Mouse (Mus musculus) kidney, adult 18-20 months (tissue): ENCODE data around the gene Tollip.

Experiments used
- DNase-seq: peaks from one replicate; pipeline ENCODE4 v3.0.0; 2021

Gene Tollip

DNA sequence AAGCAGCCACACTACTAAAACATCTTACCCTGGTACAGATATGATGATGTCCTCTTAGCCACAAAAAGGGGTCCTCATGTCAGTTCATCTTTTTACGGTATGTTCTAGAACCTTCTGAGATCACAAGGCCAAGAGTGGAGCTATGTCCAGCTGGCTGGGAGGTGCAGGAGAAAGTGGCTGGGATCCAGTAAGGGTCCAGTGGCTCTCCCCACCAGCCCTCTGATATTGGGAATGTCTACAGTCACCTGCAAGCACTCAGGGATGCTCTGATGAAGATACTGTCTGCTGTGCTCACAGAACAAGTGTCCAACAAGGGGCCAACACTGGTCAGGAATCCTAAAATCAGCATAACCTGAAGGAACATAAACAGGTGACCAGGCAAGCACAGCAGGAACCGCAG, at the start of gene Tollip:
Gene Tollip, minus strand, starts transcription at position 101 of the 400 bp plus-strand sequence.
- no peak for DNase-seq

GRCm38 (mm10) chr7:141966281-141966680, 48.0 kb upstream of the Tollip start:
- DNase-seq: no peak

DNA sequence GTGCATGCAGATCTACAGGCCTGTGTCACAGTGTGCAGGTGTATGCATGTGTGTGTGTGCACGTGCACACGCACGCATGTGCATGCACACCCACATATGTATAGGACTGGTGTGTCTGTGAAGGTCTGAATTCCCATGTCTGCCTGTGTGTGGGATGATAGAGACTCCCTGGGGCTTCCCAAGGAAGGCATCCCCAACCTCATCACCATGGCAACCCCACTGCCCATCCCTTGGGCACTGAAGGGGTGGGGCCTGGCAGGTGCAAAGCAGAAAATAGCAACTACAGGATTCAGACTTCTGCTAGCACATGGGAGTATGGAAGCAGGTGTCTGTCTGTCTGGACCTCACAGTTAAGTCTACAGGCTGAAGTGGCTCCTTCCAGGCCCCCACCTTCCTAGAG, 44.2 kb upstream of the Tollip start:
- DNase-seq: no peak

DNA sequence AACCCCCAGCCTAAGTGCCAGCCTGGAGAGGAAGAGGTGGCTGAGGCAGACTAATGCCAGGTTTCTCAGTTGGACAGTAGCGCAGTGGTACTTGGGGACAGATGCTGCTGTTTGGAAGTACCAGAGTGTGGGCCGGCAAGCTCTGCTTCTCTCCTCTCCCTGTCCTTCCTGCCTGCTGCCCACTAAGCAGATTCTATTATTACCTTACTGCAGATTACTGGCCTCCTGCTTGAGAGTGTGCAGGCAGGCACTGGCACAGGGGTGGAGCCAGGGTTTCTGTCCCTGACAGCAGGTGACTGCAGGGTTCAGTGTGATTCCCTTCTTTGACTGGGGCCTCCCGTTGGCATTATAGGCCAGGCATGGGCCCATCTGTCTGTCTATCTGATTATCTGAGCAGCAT, 43.2 kb upstream of the Tollip start:
- DNase-seq: no peak

DNA sequence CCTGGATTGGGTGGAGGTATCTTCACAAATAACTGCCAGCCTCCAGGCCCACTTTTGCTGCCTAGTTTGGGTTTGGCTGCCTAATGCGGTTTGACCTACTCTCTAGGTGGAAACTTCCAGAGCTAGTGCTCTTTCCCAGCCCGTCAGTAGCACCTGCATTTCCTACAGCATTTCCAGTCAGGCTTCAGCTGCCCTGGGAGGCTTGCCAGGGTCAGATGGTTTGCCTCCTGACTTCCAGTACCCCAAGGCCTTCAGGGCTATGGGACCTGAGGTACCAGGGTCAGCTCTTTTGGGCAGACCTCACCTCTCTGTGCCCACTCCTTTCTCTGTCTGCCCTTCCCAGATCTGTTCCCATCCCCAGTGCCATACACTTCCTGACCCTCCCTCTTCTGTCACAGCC, 42.6 kb upstream of the Tollip start:
- no peak for DNase-seq

DNA sequence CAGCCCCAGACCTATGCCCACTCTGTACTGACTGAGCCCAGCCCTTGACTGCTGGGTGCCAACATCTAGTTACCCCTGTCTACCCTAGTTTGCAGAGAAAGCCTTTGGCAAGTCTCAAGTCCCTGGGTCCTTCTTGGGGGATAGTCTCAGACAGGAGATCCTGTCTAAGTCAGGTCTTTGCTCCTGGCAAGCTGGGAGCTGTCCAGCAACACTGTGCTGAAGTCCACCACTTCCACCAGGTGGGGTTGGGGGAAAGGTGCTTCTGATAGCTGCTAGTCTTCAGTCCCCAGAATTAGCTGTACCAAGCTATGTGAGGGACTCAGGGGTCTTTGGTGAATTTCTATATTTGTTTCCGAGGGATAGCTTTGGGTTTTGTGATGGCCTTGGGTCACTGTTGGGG, 40.8 kb upstream of the Tollip start:
- DNase-seq: no peak

DNA sequence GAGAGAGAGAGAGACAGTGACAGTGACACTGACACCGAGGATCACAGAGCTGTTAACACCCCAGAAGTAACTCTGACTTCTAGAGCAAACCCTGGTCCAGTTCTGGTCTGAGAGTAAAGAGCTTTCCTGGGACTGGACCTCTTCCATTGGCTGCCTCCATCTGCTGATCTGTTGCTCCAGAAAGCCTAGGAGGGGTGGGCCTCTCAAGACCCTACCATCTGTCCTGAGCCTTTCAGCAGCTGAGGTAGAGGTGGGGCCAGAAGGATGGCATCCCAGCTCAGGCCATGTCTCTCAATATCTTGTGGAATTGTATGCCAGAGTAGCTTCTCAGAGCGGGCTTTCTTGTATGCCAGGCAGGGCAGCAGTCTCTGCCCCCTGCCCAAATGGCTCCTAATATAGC, 39.9 kb upstream of the Tollip start:
- no peak for DNase-seq

GRCm38 (mm10) chr7:141957524-141958051, 39.3 kb upstream of the Tollip start:
- no peak for DNase-seq

GRCm38 (mm10) chr7:141956174-141956566, 37.9 kb upstream of the Tollip start:
- DNase-seq: no peak

- no peak for DNase-seq
These were observed 37.4 kb upstream of the Tollip start for GRCm38 (mm10) chr7:141955565-141956173.

DNA sequence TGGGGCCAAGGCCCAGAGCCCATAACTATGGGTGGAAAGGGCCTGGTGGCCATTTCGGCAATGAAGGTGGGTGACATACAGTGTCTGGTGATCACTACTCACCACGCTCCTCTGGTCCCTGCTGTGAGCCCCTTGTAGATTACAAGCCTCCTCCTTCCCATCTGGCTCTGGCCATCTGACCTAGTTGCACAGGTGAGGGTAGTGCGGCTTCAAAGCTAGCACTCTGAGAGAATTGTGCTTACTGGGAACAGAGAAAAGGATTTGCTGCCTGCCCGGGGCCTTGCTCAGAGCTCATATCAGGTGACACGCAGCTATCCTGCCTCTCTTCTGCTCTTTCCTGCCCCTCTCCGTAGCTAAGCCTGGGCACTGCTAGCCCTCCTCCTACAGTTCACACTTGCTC, 35.3 kb upstream of the Tollip start:
- DNase-seq: no peak

GRCm38 (mm10) chr7:141952920-141953319, 34.6 kb upstream of the Tollip start:
- DNase-seq: no peak

DNA sequence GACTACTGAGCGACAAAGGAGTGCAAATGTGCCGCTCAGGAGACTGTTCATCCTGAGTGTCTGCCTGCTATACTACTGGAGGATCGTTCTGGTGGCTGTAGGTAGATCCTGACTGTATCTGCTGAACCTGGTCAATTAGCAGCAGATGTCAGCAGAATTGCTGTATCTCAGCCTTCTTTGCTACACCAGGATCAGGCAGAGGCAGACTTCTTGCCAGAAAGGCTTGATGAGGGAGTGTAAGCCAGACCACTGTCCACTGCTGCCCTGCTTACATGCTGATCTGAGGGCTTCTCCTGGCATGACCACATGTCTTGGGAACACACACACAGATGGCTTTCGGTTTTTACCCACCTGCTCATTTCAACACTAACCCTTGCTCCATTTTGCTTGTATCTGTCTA, 33.5 kb upstream of the Tollip start:
- DNase-seq: no peak

- DNase-seq: peak; percentile 20
These were observed 32.1 kb upstream of the Tollip start for GRCm38 (mm10) chr7:141950104-141951013.

DNA sequence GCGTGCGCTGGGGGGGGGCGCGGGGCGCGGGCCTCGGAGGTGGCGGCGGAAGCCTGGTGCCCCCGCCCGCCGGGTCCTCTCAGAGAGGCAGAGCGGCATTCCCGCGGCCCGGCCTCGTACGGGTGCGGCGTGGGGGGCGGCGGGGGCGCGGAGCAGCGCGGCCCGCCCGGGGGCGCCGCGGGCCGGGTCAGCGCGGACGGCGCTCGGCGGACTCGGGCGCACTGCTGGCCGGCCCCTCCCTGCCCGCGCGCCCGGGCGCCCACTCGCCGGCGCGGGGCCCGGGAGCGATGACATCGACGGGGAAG, 31.4 kb upstream of the Tollip start:
- DNase-seq: no peak

DNA sequence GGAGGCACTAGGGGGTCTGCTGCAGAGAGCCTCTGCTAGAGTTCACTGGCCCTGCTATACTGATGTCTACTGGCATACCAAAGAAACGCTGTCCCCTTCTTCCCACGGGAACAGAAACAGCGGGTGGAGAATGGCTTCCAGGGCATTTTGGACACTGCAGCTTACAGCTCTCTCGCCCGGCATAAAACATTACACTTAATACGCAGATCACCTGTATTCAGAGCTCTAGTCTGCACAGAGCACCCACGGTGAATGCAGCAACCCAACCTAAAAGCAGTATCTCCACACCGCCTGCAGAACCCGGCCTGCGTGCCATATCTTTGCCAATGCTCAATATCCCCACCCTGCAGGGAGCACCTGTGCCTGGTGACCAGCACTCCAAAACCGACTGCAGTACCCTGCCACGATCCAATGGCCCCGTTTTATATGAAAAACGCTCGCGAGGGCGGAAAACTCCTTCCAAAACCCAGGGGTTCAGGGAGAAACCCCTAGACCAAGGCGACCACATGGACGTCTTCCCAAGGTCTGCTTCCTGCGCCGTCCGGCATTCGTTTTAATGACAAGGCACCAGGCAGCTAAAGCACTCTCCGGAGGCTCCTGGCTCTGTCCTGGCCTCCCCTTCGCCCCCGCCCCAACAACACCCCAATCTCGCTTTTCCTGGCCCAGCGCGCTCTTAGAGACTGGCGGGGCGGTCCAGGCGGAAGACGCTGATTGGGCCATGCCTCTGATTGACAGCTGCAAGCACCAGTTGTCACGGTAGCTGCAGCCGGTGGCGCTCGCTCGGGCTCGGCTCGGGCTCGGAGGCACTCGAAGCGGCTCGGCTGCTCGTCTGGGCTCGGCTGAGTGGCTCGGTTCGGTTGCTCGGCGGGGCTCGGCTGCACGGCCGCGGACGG, 30.8 kb upstream of the Tollip start, which contains the start of gene Brsk2:
Gene Brsk2, plus strand, starts transcription at position 846 of the 893 bp plus-strand sequence.
- DNase-seq: peak; percentile 94

- DNase-seq: no peak
These were observed 29.7 kb upstream of the Tollip start for GRCm38 (mm10) chr7:141948045-141948444.

DNA sequence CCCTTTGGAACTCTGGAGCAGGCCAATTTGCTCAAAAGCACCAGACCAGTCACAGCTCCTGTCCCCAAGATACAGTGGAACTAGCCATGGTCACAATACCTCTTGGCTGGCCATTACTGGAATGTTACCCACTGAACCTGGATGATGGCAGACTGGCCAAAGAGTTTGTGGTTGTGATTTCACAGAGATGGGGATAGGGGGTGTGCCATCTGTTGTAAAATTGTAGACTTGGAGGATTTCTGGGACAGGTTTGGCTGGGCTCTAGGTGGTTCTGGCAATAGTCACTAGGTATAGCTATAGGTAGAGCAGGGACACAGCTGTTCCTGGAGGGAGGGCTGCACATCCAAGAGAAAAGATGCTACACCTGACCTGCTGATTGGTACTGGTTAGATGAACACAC, 29.2 kb upstream of the Tollip start:
- DNase-seq: no peak

GRCm38 (mm10) chr7:141945927-141946326, 27.6 kb upstream of the Tollip start:
- no peak for DNase-seq

DNA sequence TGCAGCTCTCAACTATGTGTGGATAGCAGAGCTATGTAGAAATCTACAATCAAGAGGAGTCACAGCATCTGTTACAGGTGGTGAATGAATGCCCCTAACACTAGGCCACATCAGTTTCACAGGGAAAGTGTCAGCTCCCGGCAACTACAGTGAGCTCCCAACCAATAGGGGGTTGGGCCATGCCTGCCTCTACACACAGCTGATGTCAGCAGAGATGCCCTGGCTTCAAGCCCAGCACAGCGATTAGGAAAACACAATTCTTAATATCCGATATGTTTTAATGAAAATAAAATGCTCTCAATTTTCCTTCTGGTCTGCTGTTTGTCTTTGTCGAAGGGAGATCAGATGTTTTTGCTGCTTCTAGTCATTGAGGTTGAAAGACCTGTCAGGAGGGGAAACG, 25.1 kb upstream of the Tollip start:
- no peak for DNase-seq

DNA sequence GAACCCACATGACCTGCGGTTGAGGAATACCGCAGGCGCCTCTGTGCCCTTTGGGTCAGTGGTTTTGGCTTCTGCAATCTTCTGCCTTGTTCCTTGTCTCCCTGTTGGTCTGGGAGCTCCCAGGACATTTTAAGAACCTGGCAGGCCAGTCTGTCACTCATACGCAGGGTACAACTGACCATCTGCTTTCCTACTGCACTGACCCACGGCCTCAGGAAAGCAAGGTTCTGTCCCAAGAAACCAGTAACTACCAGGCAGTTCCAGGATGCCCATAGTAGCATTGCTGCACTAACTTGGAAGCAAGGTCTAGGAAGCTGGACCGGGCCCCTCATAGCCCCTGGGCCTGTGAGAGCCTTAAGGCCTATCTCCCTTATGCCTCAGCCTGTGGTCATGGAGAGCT, 16.6 kb upstream of the Tollip start:
- no peak for DNase-seq

DNA sequence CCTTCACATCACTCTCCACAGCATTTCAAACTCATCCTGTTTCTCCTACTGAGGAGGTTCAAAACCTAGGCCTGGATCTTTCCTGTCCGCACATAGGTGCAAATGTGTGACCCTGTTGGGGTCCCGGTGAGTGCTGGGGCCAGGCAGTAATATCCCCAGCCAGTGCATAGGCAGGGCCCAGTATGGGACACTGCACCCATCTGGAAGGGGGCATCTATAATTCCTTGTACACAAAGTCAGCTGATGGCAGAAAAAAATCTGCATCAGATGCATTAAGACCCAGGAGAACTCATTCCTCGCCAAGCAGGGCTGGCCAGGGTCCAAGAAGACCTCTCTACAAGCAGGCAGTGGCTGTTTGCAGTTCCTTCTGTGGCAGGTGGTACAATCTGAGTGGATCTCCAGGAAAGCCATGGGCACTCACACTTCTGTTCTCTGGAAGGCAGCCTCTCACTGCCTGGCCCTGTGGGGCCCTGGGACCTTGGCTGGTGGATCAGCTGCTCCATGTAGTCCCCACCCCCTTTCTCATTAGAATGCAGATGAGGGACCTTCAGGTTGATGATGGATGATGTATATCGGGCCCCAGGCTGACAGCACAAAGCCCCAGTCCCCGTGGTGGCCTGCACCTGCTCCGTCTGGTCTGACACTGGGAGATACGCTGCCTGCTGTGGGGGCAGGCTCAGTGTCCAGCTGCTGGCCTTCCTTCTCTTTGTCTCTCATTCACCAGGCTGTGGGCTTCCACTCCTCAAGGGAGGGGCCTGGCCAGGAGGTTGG, 16.0 kb upstream of the Tollip start:
- DNase-seq: no peak

DNA sequence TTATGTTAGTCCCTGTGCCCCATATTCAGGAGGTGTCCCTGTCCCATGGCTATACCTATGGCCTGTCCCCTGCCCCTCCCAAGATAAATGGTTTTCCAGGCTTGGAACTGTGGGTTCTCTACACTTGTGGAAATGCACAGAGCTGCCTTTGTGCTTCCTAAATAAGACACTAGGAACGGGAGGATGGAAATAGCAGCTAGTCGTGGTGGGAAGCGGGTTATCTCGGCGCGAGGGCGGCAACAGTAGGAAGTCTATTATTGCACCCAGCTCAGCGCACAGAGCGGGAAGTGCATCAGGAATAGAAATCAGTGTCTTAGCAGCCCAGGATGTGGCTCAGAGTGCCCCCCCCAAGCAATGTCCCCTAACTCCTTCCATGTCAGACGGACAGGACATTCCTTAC, 10.3 kb upstream of the Tollip start:
- DNase-seq: no peak
